Mouse (Mus musculus) gastrocnemius, postnatal 4 days (tissue): ENCODE data around the gene Capzb. TPM values are rescaled to one million over a fixed set of nuclear protein-coding genes. Genes with fewer than 3 reads are reported as not detected.

ENCODE experiments used
- DNase-seq, 2 experiments: peaks; one replicate each; pipeline ENCODE4 v3.0.0; 2021 to 2022; ENCODE audit warnings: low spot score in 2 of 2, mixed read lengths in 2 of 2
- total RNA-seq, 2 experiments: library from RNA; stranded (reverse); gene quantifications; 2 replicates each; pipeline ENCODE4 v1.2.3; 2021

Capzb gene
- total RNA-seq, 2 experiments from 2014 or later: 445 to 463 TPM

DNA sequence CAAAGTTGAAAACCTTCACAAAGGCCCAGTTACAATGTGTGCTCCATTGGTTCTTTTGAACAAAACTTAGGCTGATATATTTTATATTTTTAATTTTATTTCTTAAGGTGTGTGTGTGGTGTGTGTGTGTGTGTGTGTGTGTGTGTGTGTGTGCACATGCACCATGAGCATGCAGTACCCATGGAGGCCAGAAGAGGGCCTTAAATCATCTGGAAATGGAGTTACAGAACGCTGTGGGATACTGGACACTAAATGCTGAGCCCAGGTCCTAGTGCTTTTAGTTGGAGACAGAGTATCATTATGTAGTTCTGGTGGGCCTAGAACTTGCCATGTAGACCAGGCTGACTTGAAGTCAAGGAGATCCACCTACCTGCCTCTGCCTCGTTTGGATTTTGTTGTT, 13.5 kb upstream of the Capzb start:
- DNase-seq: no peak

GRCm38 (mm10) chr4:139179731-139180625, 12.7 kb upstream of the Capzb start:
- no peak for DNase-seq

DNA sequence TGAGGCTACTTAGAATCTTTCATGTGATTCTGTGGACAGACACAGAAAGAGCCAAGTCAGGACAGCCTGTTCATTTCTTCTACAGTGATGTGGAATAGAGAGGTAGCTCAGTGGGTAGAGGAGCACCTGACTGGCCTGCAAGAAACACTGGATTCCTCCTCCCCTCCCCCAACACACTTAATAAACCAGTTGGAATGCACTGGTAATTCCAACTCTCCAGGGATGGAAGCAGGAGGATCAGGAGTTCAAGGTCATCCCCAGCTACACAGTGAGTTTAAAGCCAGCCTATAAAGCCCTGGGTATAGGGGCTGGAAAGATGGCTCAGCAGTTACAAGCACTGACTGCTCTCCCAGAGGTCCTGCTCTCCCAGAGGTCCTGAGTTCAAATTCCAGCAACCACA, 10.2 kb upstream of the Capzb start:
- no peak for DNase-seq

GRCm38 (mm10) chr4:139185766-139186442, 6.8 kb upstream of the Capzb start:
- DNase-seq: no peak

GRCm38 (mm10) chr4:139187930-139188329, 4.8 kb upstream of the Capzb start:
- DNase-seq: no peak

DNA sequence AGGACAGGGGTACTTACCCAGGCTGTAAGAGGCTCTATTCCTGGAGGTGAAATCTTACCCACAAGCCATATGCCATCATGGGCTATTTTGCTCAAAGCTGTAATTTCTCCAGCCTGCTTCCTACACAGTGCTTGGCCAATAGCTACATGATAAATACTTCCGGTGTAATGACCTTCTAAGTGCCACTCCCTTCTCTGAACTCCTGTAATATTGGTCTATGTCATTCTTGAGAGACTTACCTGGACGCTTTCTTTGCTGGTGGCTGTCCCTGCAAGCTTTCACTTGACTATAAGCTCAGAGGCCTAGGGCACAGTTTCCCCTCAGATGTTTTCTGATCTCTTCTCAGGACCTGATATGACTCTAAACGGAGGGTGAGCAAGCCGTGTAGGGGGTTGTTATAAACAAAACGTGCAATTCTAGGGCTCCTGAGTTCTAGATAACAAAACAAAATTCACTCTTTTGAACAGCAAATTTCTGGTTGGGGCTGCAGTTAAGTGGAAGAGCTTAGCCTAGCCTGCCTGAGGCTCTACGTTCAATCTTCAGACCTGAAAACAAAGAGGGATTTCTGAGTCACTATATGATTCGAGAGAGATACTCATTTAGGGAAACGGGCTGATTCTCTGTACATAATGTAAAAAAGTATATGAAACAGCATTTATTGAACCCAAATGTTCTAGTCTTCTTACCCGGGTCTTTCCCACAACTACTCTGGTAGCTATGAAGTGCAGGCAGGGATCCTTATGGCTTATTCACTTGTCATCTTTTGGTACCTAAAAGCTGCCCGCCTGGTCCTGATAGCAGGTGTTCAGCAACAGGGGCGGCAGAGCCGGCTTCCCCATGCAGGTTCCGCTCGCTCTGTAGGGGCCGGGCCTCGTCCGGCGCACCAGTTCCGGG, 847 bp upstream of the Capzb start:
- no peak for DNase-seq

DNA sequence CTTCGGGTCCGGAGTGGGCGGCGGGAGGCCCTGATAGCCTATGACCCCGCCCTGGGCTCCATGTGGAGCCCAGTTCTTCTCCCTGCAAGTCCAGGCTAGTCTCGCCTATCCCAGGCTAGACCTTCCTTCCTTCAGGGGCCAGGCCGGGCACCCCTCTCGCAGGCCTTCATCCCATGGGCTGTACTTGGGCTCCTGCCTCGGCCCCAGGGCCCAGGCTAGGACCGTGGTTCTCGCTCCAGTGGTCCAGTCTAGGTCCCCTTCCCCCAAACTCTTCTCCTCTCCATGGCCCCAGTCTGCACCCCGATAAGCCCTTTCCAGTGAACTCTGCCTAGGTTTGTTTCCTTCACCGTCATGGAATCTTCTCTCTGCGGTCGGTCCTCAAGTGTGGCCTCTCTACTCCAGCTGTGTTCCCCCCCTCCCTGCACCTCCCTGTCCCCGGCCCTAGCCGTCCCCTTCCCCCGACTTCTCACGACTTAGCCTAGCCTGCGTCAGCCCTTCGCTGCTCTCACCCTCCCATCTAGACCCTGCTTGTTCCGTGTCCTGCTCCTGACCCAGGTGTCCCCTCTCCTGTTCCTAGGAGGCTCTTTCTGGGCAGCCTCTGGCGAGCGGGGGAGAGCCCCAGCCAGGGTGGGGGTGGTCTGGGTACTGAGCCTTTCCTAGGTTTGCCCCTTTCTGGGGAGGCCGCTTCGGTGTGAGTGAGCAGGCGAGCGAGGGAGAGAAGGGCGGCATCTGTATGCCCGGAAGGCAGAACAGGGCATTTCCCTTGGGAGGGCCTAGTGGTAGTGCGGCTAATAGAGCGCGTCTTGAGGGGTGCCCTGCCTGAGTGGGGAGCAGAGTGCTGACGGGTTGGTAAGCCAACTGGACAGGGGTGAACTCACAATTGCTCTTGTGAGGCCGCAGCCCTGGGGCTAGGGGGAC, 736 bp downstream of the Capzb start:
- peak in 1 of 2 experiments; percentile 34 for DNase-seq

DNA sequence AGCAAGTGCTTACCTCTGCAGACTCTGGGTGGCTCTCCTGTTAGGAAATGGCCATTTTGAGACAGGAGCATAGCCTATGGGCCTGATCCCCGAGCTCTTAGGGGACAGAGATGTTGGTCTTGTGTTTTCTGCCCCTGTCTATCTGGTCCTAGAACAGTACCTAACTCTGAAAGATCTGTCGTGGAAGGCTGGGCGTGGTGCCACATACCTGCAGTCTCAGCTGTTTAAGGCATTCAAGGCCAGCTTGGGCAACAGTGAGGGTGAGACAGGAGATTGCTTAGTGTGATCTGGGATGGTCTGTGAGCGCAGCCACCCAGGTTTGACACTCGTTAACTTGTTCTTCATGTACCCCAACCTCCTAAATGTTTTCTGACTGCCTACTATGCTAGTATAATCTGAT, 2.4 kb downstream of the Capzb start:
- DNase-seq: no peak

DNA sequence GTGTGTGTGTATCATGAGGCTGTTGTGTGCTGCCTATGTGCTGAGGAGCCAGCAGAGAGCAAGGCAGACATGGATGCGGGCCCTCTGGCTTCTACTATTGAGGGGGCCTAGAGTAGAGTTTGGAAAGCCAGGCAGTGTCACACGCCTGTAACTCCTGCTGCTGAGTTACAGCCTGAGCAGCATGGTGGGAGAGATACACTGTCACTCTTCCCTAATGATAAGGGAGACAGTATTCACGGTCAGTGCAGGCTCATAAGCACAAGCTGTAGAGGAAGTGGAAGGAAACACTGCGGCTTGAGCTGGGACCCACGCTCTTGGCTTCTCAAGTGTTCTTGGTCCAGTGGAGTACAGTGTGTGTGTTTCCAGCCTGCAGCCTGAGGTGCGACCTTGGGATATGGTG, 3.8 kb downstream of the Capzb start:
- DNase-seq: no peak

GRCm38 (mm10) chr4:139196949-139197348, 4.2 kb downstream of the Capzb start:
- no peak for DNase-seq

DNA sequence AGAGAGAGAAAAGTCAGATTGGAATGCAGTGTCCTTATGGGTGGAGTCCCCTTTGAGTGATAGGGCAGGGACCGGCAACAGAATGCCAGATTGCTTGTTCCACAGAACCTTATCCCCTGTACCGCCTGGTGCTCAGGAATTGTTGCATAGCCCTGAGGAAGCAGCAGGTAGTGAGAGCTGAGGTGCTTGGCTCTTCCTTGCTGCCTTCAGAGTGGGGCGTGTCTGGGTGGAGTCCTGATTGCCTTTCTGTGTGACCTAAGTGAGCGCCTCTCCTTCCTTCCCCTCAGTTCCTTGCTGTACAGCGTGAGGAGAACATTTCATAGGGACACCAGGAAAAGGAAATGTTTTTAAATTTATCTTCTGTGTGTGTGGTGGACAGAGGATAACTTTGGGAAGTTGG, 4.8 kb downstream of the Capzb start:
- no peak for DNase-seq

DNA sequence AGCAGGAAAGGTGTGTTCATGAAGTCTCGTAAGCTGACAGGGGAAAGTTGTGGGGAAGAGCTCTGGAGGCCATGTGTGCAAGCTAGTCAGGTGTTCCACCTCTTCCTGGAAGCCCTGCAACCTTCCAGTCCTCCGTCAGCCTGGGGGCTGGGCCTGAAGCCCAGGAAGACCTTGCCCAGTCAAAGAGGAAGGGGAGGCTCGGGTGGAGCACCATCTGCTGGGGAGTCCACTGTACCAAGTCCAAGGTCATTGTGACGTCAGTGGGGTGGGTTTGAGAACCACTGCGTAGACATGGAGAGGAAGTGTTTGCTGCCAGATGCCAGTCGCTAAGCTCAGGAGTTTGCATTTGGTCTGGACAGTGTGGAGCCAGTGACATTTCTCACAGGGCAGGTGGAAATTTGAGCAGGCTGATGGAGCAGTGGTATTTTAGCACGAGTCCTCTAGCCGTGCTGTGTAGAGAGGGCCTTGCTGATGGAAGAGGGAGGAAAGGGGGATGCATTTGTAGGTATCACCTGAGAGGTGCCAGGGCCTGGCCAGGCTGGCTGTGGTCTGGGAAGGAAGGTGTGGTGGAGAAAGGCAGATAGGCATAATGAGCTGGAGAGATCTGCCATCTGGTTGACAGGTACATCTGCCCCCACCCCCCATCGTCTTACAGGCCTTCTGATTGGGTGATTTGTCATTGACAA, 5.4 kb downstream of the Capzb start:
- DNase-seq: no peak

DNA sequence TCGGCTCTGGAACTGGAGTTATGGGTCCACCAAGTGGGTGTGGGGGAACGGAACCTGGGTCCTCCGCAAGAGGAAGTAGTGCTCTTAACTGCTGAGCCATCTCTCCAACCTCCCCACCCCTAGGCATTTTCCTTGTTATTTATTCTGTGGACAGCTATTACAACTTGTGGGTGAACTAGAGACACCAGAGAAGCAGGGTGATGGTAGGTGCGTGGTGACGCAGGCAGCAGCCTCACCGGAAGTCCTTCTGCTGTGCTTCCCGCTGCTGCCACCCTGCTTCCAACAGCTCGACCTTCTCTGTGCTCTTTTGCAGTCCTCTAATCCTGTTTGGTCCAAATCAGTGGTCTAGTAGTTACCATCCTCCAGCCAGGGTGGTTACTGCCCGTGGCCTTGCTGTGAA, 6.4 kb downstream of the Capzb start:
- no peak for DNase-seq

GRCm38 (mm10) chr4:139199703-139200340, 7.1 kb downstream of the Capzb start:
- no peak for DNase-seq

- no peak for DNase-seq
Observed at GRCm38 (mm10) chr4:139200946-139201345, 8.2 kb downstream of the Capzb start.

DNA sequence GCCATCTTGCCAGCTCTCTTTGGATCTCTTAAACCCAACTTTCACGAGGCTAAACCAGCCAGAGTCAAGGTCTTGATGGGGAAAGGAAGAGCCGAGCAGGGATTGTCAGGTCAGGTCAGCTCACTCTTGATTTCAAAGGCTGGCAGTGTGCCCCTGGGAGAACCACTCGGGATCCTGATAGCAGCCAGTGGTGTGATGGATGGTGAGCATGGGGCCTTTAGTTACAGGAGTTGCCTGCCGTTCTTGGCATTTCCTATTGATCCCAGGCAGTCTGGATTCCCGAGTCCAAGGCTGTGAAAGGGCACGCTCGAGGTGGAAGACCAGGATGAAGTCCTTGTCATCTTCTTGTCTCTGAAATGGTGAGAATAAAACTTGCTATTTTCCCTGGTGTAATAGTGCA, 9.9 kb downstream of the Capzb start:
- no peak for DNase-seq

DNA sequence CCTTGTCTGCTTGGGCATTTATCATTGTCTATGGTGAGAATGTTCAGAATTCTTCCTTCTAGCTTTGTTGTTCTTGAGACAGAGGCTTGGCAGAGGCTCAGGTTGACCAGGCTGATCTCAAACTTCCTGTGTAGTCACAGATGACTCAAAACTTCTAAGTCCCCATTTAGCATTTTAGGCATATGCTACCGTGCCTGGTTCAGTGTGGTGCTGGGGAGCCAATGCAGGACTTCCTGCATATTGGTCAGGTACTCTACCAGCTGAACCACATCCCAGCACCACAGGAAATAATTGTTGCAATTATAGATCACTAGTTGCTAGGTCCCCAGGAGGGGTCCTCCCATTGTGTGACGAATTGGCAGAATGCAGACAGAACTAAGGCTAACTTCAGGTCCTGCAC, 10.7 kb downstream of the Capzb start:
- no peak for DNase-seq

- DNase-seq: no peak
Observed at GRCm38 (mm10) chr4:139205842-139206241, 13.1 kb downstream of the Capzb start.

DNA sequence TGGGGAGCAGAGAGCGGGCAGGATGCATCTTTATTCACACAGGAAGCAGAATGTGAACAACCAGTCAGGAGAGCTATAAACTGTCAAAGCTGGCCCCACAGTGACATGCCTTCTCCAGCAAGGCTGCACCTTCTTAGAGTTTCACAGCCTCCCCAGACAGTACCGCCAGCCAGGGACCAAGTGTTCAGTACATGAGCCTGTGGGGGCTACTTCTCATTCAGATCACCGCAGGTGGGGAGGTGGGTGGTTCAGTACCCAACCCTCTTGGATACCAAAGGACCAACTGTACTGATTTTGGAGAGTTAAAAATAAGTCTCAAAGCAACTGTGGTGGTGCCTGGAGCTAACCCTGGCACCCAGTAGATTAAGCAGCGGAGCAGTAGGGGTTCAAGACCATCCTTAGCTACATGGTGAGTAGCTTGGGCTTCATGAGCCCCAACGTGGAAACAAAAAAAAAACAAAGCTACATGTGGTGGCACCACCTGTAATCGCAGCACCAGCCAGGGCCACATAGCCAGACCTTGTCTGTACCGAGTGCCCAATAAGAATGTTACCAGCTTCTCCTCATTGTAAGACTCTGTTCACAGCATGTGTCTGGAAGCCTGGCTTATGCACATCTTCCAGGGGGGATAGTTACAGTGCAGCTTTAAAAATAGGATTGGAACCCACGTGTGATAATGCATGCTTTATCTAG, 13.8 kb downstream of the Capzb start:
- DNase-seq: no peak
